Mouse (Mus musculus) small intestine, adult 2 months (tissue): ENCODE data around the gene Clic1.

Experiments used
- CTCF ChIP-seq: fragments of 200-500 bp; IDR thresholded peaks from 2 replicates; pipeline ENCODE4 v1.5.1; 2012; ENCODE audit warnings: low read depth, mild to moderate bottlenecking, control low read depth, inconsistent platforms, low read length, moderate library complexity, mixed read lengths; ENCODE audit not compliant: insufficient replicate concordance, insufficient read length; ENCODE audit errors: extremely low read depth
- POLR2A ChIP-seq: fragments of 200-500 bp; IDR thresholded peaks from 2 replicates; pipeline ENCODE4 v1.6.1; 2012; ENCODE audit warnings: low read depth, mild to moderate bottlenecking, control low read depth, inconsistent platforms, low read length, moderate library complexity

- TF ChIP-seq CTCF = no peak
- TF ChIP-seq POLR2A = no peak
Measured at GRCm38 (mm10) chr17:35096597-35096996, 46.8 kb downstream of the Clic1 start.
